Mouse (Mus musculus) heart, postnatal 0 days (tissue): Measurements from ENCODE around the gene Cacna2d4.

ENCODE experiments used
- CTCF ChIP-seq: IDR thresholded peaks from 2 replicates; pipeline ENCODE4 v1.5.1; 2016; ENCODE audit warnings: antibody characterized with exemption, control low read depth, low read depth
- EP300 ChIP-seq: IDR thresholded peaks from 2 replicates; pipeline ENCODE4 v1.6.1; 2016; ENCODE audit warnings: antibody characterized with exemption, low read depth

GRCm38 (mm10) chr6:119367382-119367781 lies 131.1 kb downstream of the Cacna2d4 start:
- TF ChIP-seq CTCF (no peak), EP300 (no peak)
